Mouse (Mus musculus): ENCODE measurements around the gene Baz2b. TPM values are rescaled to one million over a fixed set of nuclear protein-coding genes. Genes with fewer than 3 reads are reported as not detected.

Gene Baz2b
- total and polyA plus RNA-seq, 2 experiments from 2014 or later = 72.3 to 89.3 TPM

- Histone ChIP-seq H3K27me3 (ENCODE audit: insufficient read depth, low read length) (no peaks in the 10 kb centered on the region), H3K4me3 (ENCODE audit: low read depth, low read length) (no peak overlapping the region), H3K4me1 (ENCODE audit: insufficient read depth, low read length) (no peaks in the 10 kb centered on the region), H3K9ac (replicated peaks; ENCODE audit: low read length, poor library complexity, severe bottlenecking) (no peak overlapping the region), H3K27ac (ENCODE audit: low read depth, low read length) (no peak overlapping the region), H3K9me3 (ENCODE audit: low read length) (no peaks in the 10 kb centered on the region), H3K36me3 (ENCODE audit: insufficient read depth, low read length) (peaks cover 6% of the 10 kb centered on the region; the same call in 1 of the 2 replicates), H3K4me2 (ENCODE audit: low read depth, low read length, poor library complexity, severe bottlenecking) (no peak overlapping the region)
- no peak for TF ChIP-seq CTCF (IDR thresholded peaks at IDR 0.05)
- WGBS = 88% methylated on average over 7 of the region's 7 CpGs
- ATAC-seq (ENCODE audit: low FRiP score) = no peak
- DNase-seq (ENCODE audit: low spot score) = no peak
Measured at GRCm38 (mm10) chr2:59955916-59956315, 253.7 kb downstream of the Baz2b start.

- peaks cover 10% of the 10 kb centered on the region; the same call in 1 of the 2 replicates for H3K36me3 ChIP-seq (ENCODE audit: insufficient read depth, low read length)
- H3K27me3 ChIP-seq (ENCODE audit: insufficient read depth, low read length) = no peaks in the 10 kb centered on the region
- no peak overlapping the region for H3K4me2 ChIP-seq (ENCODE audit: low read depth, low read length, poor library complexity, severe bottlenecking)
- H3K27ac ChIP-seq (ENCODE audit: low read depth, low read length) = no peak overlapping the region
- H3K4me1 ChIP-seq (ENCODE audit: insufficient read depth, low read length) = no peaks in the 10 kb centered on the region
- H3K9ac ChIP-seq (replicated peaks; ENCODE audit: low read length, poor library complexity, severe bottlenecking) = no peak overlapping the region
- DNase-seq (ENCODE audit: low spot score) (no peak), ATAC-seq (ENCODE audit: low FRiP score) (no peak)
- no peak for TF ChIP-seq CTCF (IDR thresholded peaks at IDR 0.05)
- no peaks in the 10 kb centered on the region for H3K9me3 ChIP-seq (ENCODE audit: low read length)
- WGBS = 67% methylated on average over 3 of the region's 3 CpGs
- no peak overlapping the region for H3K4me3 ChIP-seq (ENCODE audit: low read depth, low read length)
Measured at GRCm38 (mm10) chr2:59954791-59955190, 254.8 kb downstream of the Baz2b start.

GRCm38 (mm10) chr2:59952286-59953014, 257.2 kb downstream of the Baz2b start:
- Histone ChIP-seq H3K9me3 (ENCODE audit: low read length) (no peaks in the 10 kb centered on the region), H3K27me3 (ENCODE audit: insufficient read depth, low read length) (no peaks in the 10 kb centered on the region), H3K27ac (ENCODE audit: low read depth, low read length) (no peak overlapping the region), H3K4me3 (ENCODE audit: low read depth, low read length) (no peak overlapping the region), H3K9ac (replicated peaks; ENCODE audit: low read length, poor library complexity, severe bottlenecking) (no peak overlapping the region), H3K36me3 (ENCODE audit: insufficient read depth, low read length) (peaks cover 15% of the 10 kb centered on the region; the same call in 1 of the 2 replicates), H3K4me2 (ENCODE audit: low read depth, low read length, poor library complexity, severe bottlenecking) (no peak overlapping the region), H3K4me1 (ENCODE audit: insufficient read depth, low read length) (no peaks in the 10 kb centered on the region)
- ATAC-seq (ENCODE audit: low FRiP score) (no peak), DNase-seq (ENCODE audit: low spot score) (no peak)
- no peak for TF ChIP-seq CTCF (IDR thresholded peaks at IDR 0.05)
- WGBS = 95% methylated on average over 13 of the region's 13 CpGs

GRCm38 (mm10) chr2:59951706-59952105, 257.9 kb downstream of the Baz2b start:
- H3K4me1 ChIP-seq (ENCODE audit: insufficient read depth, low read length) = no peaks in the 10 kb centered on the region
- no peak overlapping the region for H3K27ac ChIP-seq (ENCODE audit: low read depth, low read length)
- ATAC-seq (ENCODE audit: low FRiP score) = no peak
- TF ChIP-seq CTCF (IDR thresholded peaks at IDR 0.05) = no peak
- no peak for DNase-seq (ENCODE audit: low spot score)
- H3K27me3 ChIP-seq (ENCODE audit: insufficient read depth, low read length) = no peaks in the 10 kb centered on the region
- peaks cover 15% of the 10 kb centered on the region; the same call in 1 of the 2 replicates for H3K36me3 ChIP-seq (ENCODE audit: insufficient read depth, low read length)
- no peaks in the 10 kb centered on the region for H3K9me3 ChIP-seq (ENCODE audit: low read length)
- H3K9ac ChIP-seq (replicated peaks; ENCODE audit: low read length, poor library complexity, severe bottlenecking) = no peak overlapping the region
- no peak overlapping the region for H3K4me2 ChIP-seq (ENCODE audit: low read depth, low read length, poor library complexity, severe bottlenecking)
- no peak overlapping the region for H3K4me3 ChIP-seq (ENCODE audit: low read depth, low read length)
- WGBS = 87% methylated on average over 8 of the region's 8 CpGs

- 92% methylated on average over 4 of the region's 4 CpGs for WGBS
- H3K4me1 ChIP-seq (ENCODE audit: insufficient read depth, low read length) = no peaks in the 10 kb centered on the region
Measured at GRCm38 (mm10) chr2:59951127-59951526, 258.5 kb downstream of the Baz2b start.

GRCm38 (mm10) chr2:59936296-59936695, 273.3 kb downstream of the Baz2b start:
- 32% methylated on average over 9 of the region's 9 CpGs for WGBS
- ATAC-seq (ENCODE audit: low FRiP score) (no peak), DNase-seq (ENCODE audit: low spot score) (no peak)
- Histone ChIP-seq H3K27me3 (ENCODE audit: insufficient read depth, low read length) (no peaks in the 10 kb centered on the region), H3K4me3 (ENCODE audit: low read depth, low read length) (no peak overlapping the region), H3K9ac (replicated peaks; ENCODE audit: low read length, poor library complexity, severe bottlenecking) (no peak overlapping the region), H3K4me1 (ENCODE audit: insufficient read depth, low read length) (no peaks in the 10 kb centered on the region), H3K27ac (ENCODE audit: low read depth, low read length) (no peak overlapping the region), H3K36me3 (ENCODE audit: insufficient read depth, low read length) (peaks cover 4% of the 10 kb centered on the region; the same call in 1 of the 2 replicates), H3K4me2 (ENCODE audit: low read depth, low read length, poor library complexity, severe bottlenecking) (no peak overlapping the region), H3K9me3 (ENCODE audit: low read length) (no peaks in the 10 kb centered on the region)
- no peak for TF ChIP-seq CTCF (IDR thresholded peaks at IDR 0.05)

More at GRCm38 (mm10) chr2:59951127-59951526, 258.5 kb downstream of the Baz2b start:
- no peaks in the 10 kb centered on the region for H3K9me3 ChIP-seq (ENCODE audit: low read length)
- ATAC-seq (ENCODE audit: low FRiP score) (no peak), DNase-seq (ENCODE audit: low spot score) (no peak)
- peaks cover 15% of the 10 kb centered on the region; the same call in 1 of the 2 replicates for H3K36me3 ChIP-seq (ENCODE audit: insufficient read depth, low read length)
- TF ChIP-seq CTCF (IDR thresholded peaks at IDR 0.05) = no peak
- H3K27me3 ChIP-seq (ENCODE audit: insufficient read depth, low read length) = no peaks in the 10 kb centered on the region
- no peak overlapping the region for H3K4me3 ChIP-seq (ENCODE audit: low read depth, low read length)
- no peak overlapping the region for H3K9ac ChIP-seq (replicated peaks; ENCODE audit: low read length, poor library complexity, severe bottlenecking)
- no peak overlapping the region for H3K4me2 ChIP-seq (ENCODE audit: low read depth, low read length, poor library complexity, severe bottlenecking)
- no peak overlapping the region for H3K27ac ChIP-seq (ENCODE audit: low read depth, low read length)
